Mouse (Mus musculus) liver, postnatal 0 days (tissue): ENCODE results near the gene Aqp9.

Source experiments
- CTCF ChIP-seq: sonication (generic); IDR thresholded peaks from 2 replicates; pipeline ENCODE4 v1.5.1; 2016; ENCODE audit warnings: antibody characterized with exemption, low read depth
- EP300 ChIP-seq: IDR thresholded peaks from 2 replicates; pipeline ENCODE4 v1.6.1; 2016; ENCODE audit warnings: antibody characterized with exemption, low read depth, mild to moderate bottlenecking

DNA sequence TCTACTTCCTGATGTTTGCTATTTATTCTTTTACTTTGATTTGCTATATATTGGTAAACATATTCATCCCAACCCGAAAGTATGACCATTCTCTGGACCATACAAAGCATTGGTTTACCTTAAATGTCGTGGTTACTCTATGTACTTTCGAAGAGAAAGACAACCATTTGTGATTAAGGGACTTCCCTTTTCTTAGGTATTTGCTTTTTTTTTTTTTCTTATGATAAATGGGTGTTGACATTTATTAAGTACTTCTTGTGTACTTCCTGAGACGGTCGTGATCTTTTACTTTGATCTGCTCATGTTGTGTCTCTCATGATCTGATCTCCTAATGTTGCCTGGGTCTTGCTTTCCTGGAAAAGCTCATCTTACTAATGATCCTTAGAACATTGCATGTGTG lies 30.3 kb upstream of the Aqp9 start:
- TF ChIP-seq CTCF, result no peak
- no peak for TF ChIP-seq EP300
